Mouse (Mus musculus): ENCODE measurements around the gene Arhgef12.
A peak's percentile ranks its signal among the peaks of the same experiment; 100 is the strongest.
"Not testable (repeated sequence)": the region's sequence is repeated elsewhere in the genome, so short reads cannot be mapped to it uniquely, and the experiment has no call there.

Gene Arhgef12

GRCm38 (mm10) chr9:42995298-42995697 lies 111.7 kb downstream of the Arhgef12 start:
- no peak for DNase-seq

DNA sequence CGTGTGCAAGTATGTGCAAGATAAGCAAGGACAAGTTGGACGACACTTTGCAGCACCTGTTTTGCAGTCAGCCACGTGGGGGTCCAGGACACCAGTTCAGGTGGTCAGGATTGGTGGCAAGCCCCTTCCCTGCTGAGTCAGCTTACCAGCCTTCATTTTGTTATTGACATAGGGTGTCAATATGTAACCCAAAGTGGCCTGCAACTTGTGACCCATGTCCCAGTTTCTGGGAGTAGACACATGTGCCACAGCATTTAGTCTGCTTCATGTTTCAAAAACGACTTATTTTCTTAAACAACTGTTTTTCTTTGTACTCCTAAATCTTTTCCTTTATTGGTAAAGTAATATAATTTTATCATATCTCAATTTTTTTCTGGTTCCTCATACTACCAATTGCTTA lies 112.3 kb downstream of the Arhgef12 start:
- DNase-seq, result no peak

- no peak for DNase-seq
Measured at GRCm38 (mm10) chr9:42993659-42994058, 113.4 kb downstream of the Arhgef12 start.

GRCm38 (mm10) chr9:42987988-42988387 lies 119.1 kb downstream of the Arhgef12 start:
- no peak for DNase-seq

DNA sequence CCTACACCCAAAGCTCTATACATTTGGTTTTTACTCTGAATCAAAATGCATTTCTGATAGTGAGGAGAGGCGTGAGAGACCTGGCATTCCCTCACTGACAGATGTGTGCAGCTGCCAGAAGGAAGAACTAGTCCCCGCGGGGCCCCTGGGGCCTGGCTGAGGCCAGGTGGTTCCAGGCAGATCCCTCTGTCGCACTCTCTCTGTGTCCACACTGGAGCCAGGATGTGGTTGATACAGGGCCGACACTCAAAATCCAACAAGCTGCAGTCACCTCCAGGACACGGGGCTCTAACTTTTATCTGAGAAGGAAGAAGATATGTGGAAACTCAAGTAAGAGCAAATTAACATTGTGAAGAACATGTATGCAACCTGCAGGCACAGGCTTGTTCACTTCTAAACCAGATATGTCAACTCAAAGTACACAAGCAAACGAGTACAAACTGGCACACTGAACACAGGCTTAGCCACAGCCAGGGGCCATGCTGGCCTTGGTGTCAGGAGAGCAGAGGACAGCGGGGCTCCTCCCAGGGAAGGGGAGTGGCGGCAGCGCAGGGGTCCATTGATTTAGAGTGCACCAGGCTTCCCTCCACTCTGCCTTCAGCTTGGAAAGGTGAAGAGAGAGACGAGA lies 138.0 kb downstream of the Arhgef12 start:
- DNase-seq, result no peak

DNA sequence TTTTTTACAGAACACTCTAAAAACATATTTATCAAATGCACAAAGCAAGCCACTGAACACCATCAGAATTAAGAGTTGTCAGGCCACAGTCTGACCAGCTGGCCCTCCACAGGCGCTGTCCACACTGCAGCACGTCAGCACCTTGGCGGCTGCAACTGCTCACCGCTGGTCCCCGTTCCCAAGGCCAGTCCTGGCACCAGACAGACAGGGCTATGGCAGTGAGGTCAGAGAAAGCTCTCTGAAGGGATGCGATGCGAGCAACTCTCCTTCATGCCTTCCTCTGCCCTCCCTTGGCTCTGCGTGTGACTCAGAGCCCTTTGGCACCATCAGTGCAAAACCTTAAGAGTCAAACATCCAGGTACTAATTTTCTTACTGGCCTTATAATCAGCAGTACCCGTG lies 139.3 kb downstream of the Arhgef12 start:
- no peak for DNase-seq

- not testable (repeated sequence) for DNase-seq
Measured at GRCm38 (mm10) chr9:42964809-42965208, 142.2 kb downstream of the Arhgef12 start.

- no peak for DNase-seq
Measured at GRCm38 (mm10) chr9:42964366-42964765, 142.7 kb downstream of the Arhgef12 start.

GRCm38 (mm10) chr9:42962506-42962905 lies 144.5 kb downstream of the Arhgef12 start:
- DNase-seq, result no peak

DNA sequence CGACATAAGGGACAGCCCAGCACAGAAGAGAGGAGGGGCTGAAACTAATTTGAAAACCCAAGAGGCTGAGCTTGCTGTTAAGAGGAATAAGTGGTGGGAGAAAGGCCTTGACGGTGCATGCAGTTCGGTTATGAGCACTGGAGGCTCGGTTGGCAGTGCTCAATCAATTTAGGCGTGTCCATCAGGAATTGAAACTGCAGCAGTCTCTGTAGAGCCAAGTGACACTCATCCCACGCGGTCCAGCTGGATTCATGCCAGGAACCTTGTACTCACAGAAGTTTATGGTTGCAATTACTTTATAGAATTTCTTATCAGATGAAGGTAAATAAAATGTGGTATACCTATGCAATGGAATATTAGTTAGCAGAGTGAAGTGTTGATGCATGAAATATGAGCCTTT lies 148.6 kb downstream of the Arhgef12 start:
- peak; percentile 20 for DNase-seq

DNA sequence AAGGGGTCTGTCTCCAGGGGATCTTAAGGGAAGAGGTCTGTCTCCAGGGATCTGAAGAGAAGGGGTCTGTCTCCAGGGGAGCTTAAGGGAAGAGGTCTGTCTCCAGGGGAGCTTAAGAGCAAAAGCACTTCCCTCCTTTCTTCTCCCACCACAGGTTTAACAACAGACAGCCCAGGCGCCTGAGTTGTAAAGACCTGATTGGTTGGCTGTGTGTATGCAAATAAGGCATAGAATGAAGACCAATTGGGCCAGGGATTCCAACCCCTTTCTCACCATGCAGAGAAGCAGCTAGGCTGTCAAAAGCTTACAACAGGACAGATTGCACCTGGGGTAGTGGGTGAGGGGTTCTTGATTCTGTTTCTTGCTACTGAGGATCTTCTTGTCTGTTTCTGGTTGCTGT lies 158.7 kb downstream of the Arhgef12 start:
- no peak for DNase-seq

GRCm38 (mm10) chr9:42945174-42945573 lies 161.9 kb downstream of the Arhgef12 start:
- DNase-seq, result no peak

- DNase-seq, result peak; percentile 92
Measured at GRCm38 (mm10) chr9:42944536-42945006, 162.5 kb downstream of the Arhgef12 start.

DNA sequence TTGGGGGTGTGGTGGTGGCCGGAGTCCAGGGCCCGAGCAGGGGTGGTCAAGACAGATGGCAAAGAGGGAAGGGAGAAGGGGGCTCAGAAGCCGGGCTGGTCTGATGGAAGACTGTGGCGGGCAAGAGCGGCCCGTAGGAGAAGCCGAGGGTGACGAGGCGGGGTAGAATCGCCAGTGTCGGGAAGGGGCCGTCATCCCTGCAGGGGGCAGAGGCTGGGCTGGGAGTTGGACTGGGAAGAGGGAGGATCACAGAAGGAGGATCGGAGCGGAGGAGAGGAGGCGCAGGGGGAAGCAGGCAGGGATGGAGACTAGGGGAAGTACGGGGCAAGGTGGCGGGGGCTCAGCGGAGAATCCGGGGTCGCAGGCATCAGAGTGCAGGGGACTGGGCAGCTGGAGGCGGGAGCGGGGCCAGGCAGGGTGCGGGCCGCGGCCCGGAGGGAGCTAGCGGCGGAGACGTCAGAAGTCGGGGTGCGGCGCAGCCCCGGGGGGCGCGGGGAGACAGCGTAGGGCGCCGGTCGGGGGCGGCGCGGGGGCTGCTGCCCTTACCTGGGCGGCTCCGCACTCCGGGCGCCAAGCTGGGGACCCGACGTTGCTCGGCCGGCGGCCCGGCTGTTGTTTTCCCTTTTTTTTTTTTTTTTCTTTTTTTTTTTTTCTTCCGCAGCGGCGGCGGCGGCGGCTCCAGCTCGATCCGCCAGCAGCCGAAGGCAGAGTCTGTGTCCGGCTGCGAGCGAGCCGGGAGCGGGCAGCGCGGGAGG lies 163.1 kb downstream of the Arhgef12 start, which contains the start of gene Grik4:
Gene Grik4, minus strand, starts transcription at position 713 of the 755 bp plus-strand sequence.
- peak; percentile 20 for DNase-seq

DNA sequence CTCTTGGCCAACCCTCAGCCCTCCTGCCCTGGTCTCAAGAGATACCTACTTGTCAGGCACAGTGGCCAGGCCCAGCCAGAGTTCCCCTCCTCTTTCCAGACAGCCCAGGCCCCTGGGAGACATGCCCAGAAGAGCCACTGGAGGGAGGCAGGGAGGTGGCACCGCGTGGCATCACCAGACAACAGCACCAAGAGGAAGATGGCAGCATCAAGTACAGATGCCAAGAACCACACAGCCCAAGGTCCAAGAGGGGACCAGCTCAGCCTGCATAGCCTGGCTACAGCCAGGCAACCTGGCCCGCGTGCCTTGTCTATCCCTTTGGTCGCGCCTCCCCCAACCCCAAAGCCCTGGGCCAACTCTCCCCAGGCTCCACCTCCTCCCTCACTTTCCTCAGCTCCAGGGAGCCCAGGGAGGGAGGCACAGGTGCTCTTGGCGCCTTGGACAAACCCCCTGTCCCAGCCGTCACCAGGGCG lies 163.9 kb downstream of the Arhgef12 start:
- no peak for DNase-seq

DNA sequence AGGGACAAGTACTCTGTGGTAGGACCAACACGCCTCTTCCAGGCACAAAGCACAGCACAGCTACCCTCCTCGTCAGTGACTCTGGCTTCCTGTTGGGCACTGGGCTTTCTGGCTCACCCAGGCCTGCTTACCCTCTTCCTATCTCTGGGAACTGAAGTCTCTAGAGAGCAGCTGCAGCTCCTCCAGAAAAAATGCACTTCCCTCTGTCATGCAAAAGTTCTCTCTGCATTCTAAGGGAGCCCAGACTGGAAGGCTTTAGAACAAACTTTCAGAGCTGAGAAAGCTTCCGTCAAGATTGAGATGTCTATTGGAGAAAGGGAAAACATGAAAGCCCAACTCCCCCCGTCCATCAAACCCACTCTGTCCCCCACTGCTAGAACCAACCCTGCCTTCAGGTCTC lies 164.9 kb downstream of the Arhgef12 start:
- no peak for DNase-seq

- no peak for DNase-seq
Measured at GRCm38 (mm10) chr9:42932146-42932545, 174.9 kb downstream of the Arhgef12 start.

DNA sequence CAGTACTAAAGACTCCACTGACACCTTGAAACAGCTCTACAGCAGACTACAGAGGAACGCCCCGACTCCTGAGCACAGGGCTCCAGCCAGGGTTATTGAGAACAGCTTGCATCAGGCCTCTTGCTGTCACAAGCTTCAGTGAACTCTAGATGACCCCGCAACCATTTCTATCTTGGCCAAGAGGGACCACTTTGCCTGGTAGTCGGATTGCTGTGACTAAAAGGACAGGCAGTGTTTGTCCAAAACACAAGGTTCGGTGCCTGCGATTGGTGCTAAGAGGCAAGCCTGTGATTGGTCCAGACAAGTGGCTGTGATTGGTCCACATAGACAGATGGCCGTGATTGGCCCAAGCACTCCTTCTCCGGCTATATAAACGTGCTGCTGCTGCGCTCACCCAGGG lies 179.5 kb downstream of the Arhgef12 start:
- DNase-seq, result no peak

- DNase-seq, result no peak
Measured at GRCm38 (mm10) chr9:42926564-42926963, 180.5 kb downstream of the Arhgef12 start.

GRCm38 (mm10) chr9:42921830-42922229 lies 185.2 kb downstream of the Arhgef12 start:
- no peak for DNase-seq

DNA sequence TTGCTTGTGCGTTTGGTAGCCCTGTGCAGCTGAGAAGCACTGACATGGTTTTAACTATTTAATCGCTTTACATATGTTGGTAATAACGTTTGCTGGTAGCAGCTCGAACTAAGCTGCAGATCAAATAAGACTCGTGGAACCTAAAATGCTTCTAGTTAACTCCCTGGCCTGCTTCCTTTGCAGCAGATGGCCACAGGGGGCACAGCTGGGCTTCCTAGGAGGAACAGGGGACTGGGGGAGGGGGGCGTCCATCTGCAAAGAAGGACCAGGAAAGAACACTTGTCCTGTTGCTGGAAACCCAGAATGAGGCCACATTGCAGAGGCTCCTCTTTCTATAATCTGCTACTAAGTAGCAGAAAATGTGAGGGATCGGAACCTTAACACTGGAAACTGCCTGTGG lies 186.8 kb downstream of the Arhgef12 start:
- no peak for DNase-seq

DNA sequence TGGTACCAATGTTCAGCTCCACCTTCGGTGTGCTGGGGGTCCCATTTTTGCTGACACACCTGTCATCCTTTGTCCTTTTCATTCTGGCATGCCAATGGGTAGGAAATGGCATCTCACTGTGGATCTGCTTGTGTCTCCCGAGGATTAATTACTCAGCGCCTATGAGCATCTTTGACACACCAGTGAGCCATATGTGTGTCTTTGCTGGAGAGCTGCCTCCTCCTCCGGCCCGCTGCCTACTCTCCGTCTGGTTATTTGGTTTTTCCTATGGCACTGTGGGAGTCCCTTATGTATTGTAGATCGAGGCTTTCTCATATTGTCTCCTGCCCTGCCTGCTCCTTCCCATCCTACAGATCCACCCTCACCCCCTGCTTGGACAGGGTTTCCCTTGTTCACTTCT lies 189.1 kb downstream of the Arhgef12 start:
- DNase-seq, result no peak

Data from lung, postnatal 14 days (tissue).